Mouse (Mus musculus) T-helper 17 cell (primary cell): ENCODE data around the gene Pclo.

Source experiments
- in situ Hi-C, 2 experiments: fragments of 300-600 bp; cut with MboI, MseI; formaldehyde crosslinking; loops; 1 replicate in 1 of 2; 2 replicates in 1 of 2; pipeline ENCODE4 v1.15.1; 2025; ENCODE audit warnings: high pct_unique_total_duplicates in 2 of 2

Pclo gene

GRCm38 (mm10) chr5:14514631-14515523 lies at the start of gene Pclo:
TSS of gene Pclo (plus strand) at chr5:14514918.
- in situ Hi-C loops, result loop anchor here in 1 of 2 experiments (10.0 kb wide), 1 partner anchor 960 kb away; no protein-coding TSS in a partner anchor

GRCm38 (mm10) chr5:14494431-14494830 lies 20.3 kb upstream of the Pclo start:
- in situ Hi-C loops, result loop anchor here in 1 of 2 experiments (25.0 kb wide), 1 partner anchor 1432 kb away; no protein-coding TSS in a partner anchor

DNA sequence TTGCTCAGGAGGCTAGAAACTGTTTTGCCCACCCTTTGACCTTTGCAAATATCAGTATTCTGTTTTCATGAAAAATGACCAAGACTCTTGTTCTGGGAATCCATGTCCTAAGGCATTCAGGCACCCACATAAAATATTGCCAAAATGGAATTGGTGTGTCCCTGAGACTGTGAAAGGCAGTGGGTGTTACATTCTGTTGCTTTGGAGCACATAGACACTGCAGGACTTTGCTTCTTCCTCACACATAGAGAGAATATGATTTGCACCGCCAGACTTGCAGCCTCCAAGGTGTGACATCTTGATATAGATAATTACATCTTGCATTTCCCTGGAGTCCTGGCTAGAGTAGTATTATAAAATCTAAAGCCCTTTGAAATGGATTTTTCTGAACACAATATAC lies 6.2 kb upstream of the Pclo start:
- in situ Hi-C loops, result no loop called here

DNA sequence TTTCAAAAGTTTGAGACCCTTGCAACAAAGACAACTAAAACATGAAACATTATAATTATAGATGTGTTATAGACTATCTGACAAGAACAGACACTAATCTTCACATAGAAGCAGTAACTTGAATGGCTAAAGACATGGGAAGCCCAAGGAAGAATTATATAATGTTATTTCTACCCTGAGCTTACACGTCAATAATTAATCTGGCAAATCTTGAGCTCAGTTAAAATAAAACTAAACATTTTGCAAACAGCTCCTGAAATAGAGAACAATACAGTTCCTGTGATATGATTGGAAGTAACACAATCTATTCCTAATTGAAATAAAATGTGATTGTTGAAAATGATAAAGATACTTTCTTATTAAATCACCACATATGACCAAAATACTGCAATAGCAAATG lies 5.1 kb upstream of the Pclo start:
- in situ Hi-C loops, result loop anchor here in 1 of 2 experiments (10.0 kb wide), 1 partner anchor 955 kb away; no protein-coding TSS in a partner anchor

- in situ Hi-C loops, result loop anchor here in 1 of 2 experiments (10.0 kb wide), 1 partner anchor 963 kb away; no protein-coding TSS in a partner anchor
These were observed 3.6 kb downstream of the Pclo start for GRCm38 (mm10) chr5:14518131-14518832.

- in situ Hi-C loops, result no loop called here
These were observed 7.3 kb downstream of the Pclo start for GRCm38 (mm10) chr5:14522006-14522405.

- in situ Hi-C loops, result no loop called here
These were observed 11.3 kb downstream of the Pclo start for GRCm38 (mm10) chr5:14526038-14526437.

DNA sequence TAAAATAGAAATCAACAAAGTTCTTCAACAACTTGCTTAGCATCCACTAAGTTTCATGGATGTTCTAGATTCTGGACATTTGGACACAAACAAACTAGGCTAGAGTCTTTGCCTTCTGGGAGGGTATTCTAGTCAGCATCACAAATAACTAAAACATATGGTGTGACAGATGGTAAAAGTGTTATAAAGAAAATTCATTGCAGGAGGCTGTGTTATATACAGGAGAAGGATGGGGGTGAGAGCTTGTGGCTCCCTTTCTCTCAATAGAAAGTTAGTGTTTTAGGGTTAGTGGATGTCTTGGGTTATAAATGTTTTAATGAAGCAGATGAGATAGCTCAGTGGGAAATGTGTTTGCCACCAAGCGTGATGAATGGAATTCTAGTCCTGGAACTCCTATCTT lies 13.1 kb downstream of the Pclo start:
- in situ Hi-C loops, result no loop called here

DNA sequence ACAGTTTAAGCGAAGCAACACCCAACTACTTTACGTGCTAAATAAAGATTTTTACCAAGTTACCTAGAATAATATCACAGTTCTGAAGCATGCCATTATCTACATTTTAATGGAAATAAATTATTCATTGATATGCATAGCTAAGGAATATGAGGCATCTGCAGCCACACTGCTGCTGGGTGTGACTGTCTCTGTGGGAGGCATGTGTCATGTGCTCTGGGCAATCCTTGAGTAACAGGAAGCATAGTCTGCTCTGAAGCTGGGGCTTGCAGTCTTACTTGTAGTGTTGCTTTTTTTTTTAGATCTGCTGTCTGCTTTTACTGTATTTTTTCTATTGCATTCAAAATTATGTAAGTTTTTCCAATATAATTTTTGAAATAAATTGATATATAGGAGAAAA lies 17.2 kb downstream of the Pclo start:
- in situ Hi-C loops, result no loop called here

- in situ Hi-C loops, result no loop called here
These were observed 24.6 kb downstream of the Pclo start for GRCm38 (mm10) chr5:14539346-14539745.

DNA sequence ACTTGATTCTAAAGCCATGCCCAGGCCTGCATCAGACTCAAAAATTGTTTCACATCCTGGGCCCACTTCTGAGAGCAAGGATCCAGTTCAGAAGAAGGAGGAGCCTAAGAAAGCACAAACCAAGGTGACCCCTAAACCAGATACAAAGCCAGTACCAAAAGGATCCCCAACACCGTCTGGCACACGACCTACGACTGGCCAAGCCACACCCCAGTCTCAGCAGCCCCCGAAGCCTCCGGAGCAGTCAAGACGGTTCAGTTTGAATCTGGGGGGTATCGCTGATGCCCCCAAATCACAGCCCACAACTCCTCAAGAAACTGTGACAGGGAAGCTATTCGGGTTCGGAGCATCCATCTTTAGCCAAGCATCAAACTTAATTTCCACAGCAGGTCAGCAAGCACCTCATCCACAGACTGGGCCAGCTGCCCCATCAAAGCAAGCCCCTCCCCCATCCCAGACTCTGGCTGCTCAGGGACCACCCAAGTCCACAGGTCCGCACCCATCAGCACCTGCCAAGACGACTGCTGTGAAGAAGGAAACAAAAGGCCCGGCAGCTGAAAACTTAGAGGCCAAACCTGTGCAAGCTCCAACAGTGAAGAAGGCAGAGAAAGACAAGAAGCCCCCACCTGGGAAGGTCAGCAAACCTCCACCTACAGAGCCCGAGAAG lies 25.4 kb downstream of the Pclo start:
- in situ Hi-C loops, result no loop called here

GRCm38 (mm10) chr5:14575626-14576025 lies 60.9 kb downstream of the Pclo start:
- in situ Hi-C loops, result no loop called here

- in situ Hi-C loops, result no loop called here
These were observed 76.8 kb downstream of the Pclo start for GRCm38 (mm10) chr5:14591479-14591878.

DNA sequence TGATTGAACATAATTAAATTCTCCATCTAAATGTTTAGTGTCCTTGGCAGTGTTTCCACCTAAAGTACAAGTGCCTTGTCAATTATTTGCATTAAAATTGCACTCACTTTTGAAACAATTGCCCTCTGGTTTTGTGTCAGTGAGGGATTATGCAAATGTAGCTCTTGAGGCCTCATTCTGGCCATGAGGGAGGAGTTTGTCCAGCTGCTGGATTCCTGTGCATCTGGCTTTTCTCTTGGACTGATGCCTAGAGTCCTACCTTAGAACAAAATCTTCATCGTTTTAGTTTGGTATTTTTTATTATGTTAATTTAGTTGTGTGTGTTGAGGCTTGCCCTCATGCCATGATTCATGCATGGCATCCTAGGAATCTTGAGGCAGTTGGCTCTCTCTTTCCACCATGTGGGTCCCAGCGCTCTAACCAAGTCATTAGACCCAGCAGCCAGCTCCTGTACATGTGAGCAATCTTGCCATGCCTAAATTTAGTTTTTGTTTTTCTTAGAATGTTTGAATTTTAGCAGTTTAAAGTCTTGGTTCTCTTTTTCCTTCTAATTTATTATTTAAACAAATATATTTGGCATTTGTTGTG lies 80.8 kb downstream of the Pclo start:
- in situ Hi-C loops, result no loop called here

DNA sequence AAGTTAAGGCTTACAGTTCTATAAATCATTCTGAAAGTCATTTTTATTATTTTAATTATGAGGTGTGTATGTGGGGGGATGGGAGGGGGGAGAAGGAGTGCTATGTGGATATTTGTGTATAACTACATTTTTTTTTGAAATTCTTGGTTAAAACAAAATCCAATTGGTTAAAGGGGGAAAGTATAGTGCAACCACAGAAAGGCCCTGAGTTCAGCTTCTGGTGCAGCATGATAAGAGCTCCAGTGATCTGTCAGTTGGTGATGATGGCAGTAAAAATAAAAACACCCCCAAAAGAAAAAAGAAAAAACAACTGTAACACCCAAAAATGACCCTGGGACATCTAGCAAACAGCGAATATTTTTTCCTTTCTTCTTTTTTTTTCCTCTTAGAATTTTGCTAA lies 93.6 kb downstream of the Pclo start:
- in situ Hi-C loops, result no loop called here

GRCm38 (mm10) chr5:14621146-14621545 lies 106.4 kb downstream of the Pclo start:
- in situ Hi-C loops, result no loop called here

- in situ Hi-C loops, result no loop called here
These were observed 108.6 kb downstream of the Pclo start for GRCm38 (mm10) chr5:14623360-14623759.

- in situ Hi-C loops, result no loop called here
These were observed 126.5 kb downstream of the Pclo start for GRCm38 (mm10) chr5:14641260-14641659.

DNA sequence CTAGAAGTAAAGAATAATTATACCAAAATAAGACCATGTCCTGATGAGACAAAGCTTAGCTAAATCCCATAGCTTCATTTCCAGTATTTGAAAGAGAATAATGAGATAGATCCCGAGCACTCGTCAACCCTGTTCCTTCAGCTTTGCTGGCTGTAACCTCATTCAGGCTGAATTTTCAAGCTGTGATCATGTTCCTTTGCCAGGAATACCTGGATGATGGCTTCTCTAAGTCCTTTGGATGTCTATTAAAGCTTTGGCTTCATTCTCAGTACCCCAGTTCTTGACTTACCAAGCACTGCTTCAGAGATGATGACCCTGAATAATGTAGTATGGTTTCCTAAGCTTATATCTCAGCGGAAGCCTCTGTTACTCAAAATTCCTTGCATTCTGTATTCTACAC lies 131.1 kb downstream of the Pclo start:
- in situ Hi-C loops, result no loop called here

DNA sequence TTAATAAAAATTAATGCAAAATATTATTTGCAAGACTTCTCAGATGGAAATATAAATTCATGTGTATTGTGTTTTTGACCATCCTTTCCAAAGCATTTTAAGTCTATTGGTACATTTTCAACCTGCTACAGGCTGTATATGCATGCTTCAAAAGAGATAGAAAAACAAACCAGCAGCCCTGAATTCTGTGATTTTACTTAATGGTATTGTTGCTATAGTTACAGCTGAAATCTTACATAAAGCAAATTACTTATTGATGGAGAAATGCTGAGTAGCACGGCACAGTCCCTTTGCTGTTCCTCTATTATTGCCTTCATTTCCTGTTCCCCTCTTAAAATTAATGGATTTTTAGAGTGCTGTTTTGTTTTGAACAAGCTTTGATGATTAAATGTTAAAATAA lies 145.9 kb downstream of the Pclo start:
- in situ Hi-C loops, result no loop called here

DNA sequence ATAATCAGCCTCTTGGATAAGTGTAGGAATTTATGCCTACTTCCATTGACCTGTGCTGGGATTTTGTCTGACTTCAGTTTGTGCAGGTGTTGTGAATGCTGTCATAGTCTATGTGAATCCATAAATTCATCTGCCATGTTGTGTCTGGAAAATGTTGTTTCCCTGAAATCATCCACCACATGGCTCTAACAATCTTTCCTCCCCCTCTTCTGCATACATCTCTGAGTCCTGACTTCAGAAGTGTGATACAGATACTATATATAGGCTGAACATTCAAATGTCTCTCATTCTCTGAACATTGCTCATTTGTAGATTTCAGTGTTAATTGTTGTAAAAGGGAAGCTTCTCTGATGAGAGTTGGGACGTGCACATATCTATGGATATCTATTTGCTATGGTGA lies 147.5 kb downstream of the Pclo start:
- in situ Hi-C loops, result no loop called here

DNA sequence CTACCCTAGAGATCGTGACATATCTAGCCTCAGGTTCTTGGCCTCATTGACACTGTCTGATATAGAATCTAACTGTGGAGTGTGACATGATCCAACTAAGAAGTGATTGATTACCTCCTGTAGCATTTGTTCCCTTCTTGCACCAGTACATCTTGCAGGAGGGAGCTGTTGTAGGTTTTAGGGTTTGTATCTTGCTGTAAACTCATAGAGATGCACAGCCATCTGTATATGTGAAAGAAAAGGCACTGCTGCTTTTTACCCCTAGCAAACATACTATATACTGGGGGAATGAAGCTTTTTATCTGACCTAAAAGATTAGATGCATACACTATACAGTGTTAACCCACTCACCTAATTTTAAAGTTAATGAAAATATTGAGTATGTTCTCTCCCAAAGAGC lies 147.9 kb downstream of the Pclo start:
- in situ Hi-C loops, result no loop called here
